Mouse (Mus musculus): ENCODE measurements around the gene Nufip1. TPM values are rescaled to one million over a fixed set of nuclear protein-coding genes. Genes with fewer than 3 reads are reported as not detected.

The Nufip1 gene
- total RNA-seq (2012; rRNA removed) = 15.4 and 20.6 TPM in 2 replicates
- polyA plus RNA-seq (2012; ENCODE audit: insufficient read depth in 1 of 2, insufficient read length in 2 of 2, low read depth in 1 of 2, low replicate concordance in 2 of 2, missing spikeins in 1 of 2) = 10 to 100 TPM; 21.6 to 36.5 TPM

GRCm38 (mm10) chr14:76110396-76111221 lies at the start of gene Nufip1, which contains the start of gene Gpalpp1:
Gene Nufip1 (plus strand): TSS chr14:76110891.
Gene Gpalpp1 (minus strand): TSS chr14:76110760.
- Histone ChIP-seq H3K79me2 (ENCODE audit: control insufficient read depth, insufficient read depth, low read length, poor library complexity) (peaks cover 30% of the 10 kb centered on the region), H3K27me3 (ENCODE audit: control insufficient read depth in 1 of 2, insufficient read depth in 2 of 2, low read length in 2 of 2) (no peaks in the 10 kb centered on the region), H3K9me3 (replicated peaks; ENCODE audit: insufficient read depth, low read length) (no peaks in the 10 kb centered on the region), H3K9ac (ENCODE audit: control insufficient read depth, low read depth, low read length, poor library complexity, severe bottlenecking) (peak within 1 kb of the TSS; percentile 83), H3K36me3 (ENCODE audit: control insufficient read depth in 1 of 2, insufficient read depth in 2 of 2, low read length in 2 of 2) (peaks cover 5 to 18% of the 10 kb centered on the region in 2 experiments), H3K4me1 (ENCODE audit: control insufficient read depth in 1 of 2, insufficient read depth in 2 of 2, low read length in 2 of 2) (peaks cover 2 to 6% of the 10 kb centered on the region in 2 experiments), H3K4me3 (ENCODE audit: control insufficient read depth in 1 of 2, insufficient read depth in 1 of 2, low read depth in 2 of 2, low read length in 2 of 2) (peak within 1 kb of the TSS; percentile 84 to 86), H3K27ac (ENCODE audit: control insufficient read depth, low read depth, low read length) (peak within 1 kb of the TSS; percentile 65)
- DNase-seq (ENCODE audit: low read depth, low spot score) = peak; percentile 97
- TF ChIP-seq RCOR1 (IDR thresholded peaks at IDR 0.05; ENCODE audit: low read depth, low read length) (no peak), MYB (IDR thresholded peaks at IDR 0.05; ENCODE audit: low read depth, low read length) (no peak), UBTF (IDR thresholded peaks at IDR 0.05; ENCODE audit: borderline replicate concordance, insufficient read depth, low read depth, low read length) (no peak), POLR2AphosphoS2 (IDR thresholded peaks at IDR 0.05; ENCODE audit: low read length) (peak; percentile 73; the same call in 1 of the 2 replicates), ZC3H11A (IDR thresholded peaks at IDR 0.05; ENCODE audit: low read depth, low read length) (no peak), E2F4 (IDR thresholded peaks at IDR 0.05; ENCODE audit: borderline replicate concordance, low read depth, low read length) (no peak), JUND (IDR thresholded peaks at IDR 0.05; ENCODE audit: low read depth, low read length) (0 out of 2 replicates have a peak, but pooled peaks have one; percentile 64), CTCF (IDR thresholded peaks at IDR 0.05 in 2 of 3, conservative IDR thresholded peaks at IDR 0.05 in 1 of 3; ENCODE audit: control insufficient read depth in 1 of 3, insufficient read depth in 1 of 3, low read depth in 2 of 3, low read length in 3 of 3, poor library complexity in 1 of 3, severe bottlenecking in 1 of 3) (no peak), TBP (IDR thresholded peaks at IDR 0.05; ENCODE audit: low read depth, low read length) (peak; percentile 90), GATA1 (IDR thresholded peaks at IDR 0.05; ENCODE audit: low read depth, low read length) (0 out of 2 replicates have a peak, but pooled peaks have one; percentile 19), NRF1 (IDR thresholded peaks at IDR 0.05; ENCODE audit: insufficient read depth, low read depth, low read length, poor library complexity, severe bottlenecking) (0 out of 2 replicates have a peak, but pooled peaks have one; percentile 3), KAT2A (conservative IDR thresholded peaks at IDR 0.05; ENCODE audit: low read depth, low read length) (peak; percentile 76), USF2 (IDR thresholded peaks at IDR 0.05; ENCODE audit: borderline replicate concordance in 1 of 2, insufficient read depth in 1 of 2, low read depth in 1 of 2, low read length in 2 of 2) (no peak), GABPA (IDR thresholded peaks at IDR 0.05; ENCODE audit: low read depth, low read length) (no peak), ZMIZ1 (IDR thresholded peaks at IDR 0.05; ENCODE audit: low read depth, low read length) (no peak; the same call in 1 of the 2 replicates), MEF2A (IDR thresholded peaks at IDR 0.05; ENCODE audit: extremely low read depth, insufficient replicate concordance, low read depth, low read length, poor library complexity, severe bottlenecking) (no peak), TCF12 (IDR thresholded peaks at IDR 0.05; ENCODE audit: low read depth, low read length) (peak; percentile 49; the same call in 1 of the 2 replicates), SIN3A (IDR thresholded peaks at IDR 0.05; ENCODE audit: low read length) (peak; percentile 100), ZNF384 (IDR thresholded peaks at IDR 0.05; ENCODE audit: low read depth, low read length) (no peak), ZKSCAN1 (IDR thresholded peaks at IDR 0.05; ENCODE audit: low read depth, low read length) (no peak), SMC3 (IDR thresholded peaks at IDR 0.05; ENCODE audit: low read depth, low read length) (no peak), NELFE (IDR thresholded peaks at IDR 0.05; ENCODE audit: low read depth, low read length) (peak; percentile 84), USF1 (IDR thresholded peaks at IDR 0.05; ENCODE audit: low read depth, low read length) (peak; percentile 82), RAD21 (IDR thresholded peaks at IDR 0.05; ENCODE audit: low read depth, low read length) (no peak), MXI1 (IDR thresholded peaks at IDR 0.05; ENCODE audit: low read depth, low read length) (peak; percentile 98), HCFC1 (IDR thresholded peaks at IDR 0.05; ENCODE audit: low read depth, low read length) (peak; percentile 94), MYC (IDR thresholded peaks at IDR 0.05; ENCODE audit: low read depth, low read length) (peak; percentile 94), MAFK (IDR thresholded peaks at IDR 0.05; ENCODE audit: borderline replicate concordance, low read depth, low read length) (no peak), CHD1 (IDR thresholded peaks at IDR 0.05; ENCODE audit: low read depth, low read length) (no peak), TAL1 (IDR thresholded peaks at IDR 0.05; ENCODE audit: low read length) (no peak), MAZ (IDR thresholded peaks at IDR 0.05; ENCODE audit: low read depth, low read length) (no peak; the same call in 1 of the 2 replicates), EP300 (IDR thresholded peaks at IDR 0.05; ENCODE audit: low read depth in 1 of 2, low read length in 2 of 2) (peak in 1 of 2 experiments; percentile 3; a peak in 1 of 4 replicates), ELF1 (IDR thresholded peaks at IDR 0.05; ENCODE audit: low read depth, low read length) (peak; percentile 99), CHD2 (IDR thresholded peaks at IDR 0.05; ENCODE audit: low read length) (0 out of 2 replicates have a peak, but pooled peaks have one; percentile 21)

Measured in MEL (cell line).